Mouse (Mus musculus): ENCODE measurements around the gene 1700013G24Rik.

- TF ChIP-seq CTCF (IDR thresholded peaks at IDR 0.05; ENCODE audit: low read depth, low read length) (no peak), POLR2A (IDR thresholded peaks at IDR 0.05; ENCODE audit: insufficient read depth, low read length) (no peak), EP300 (IDR thresholded peaks at IDR 0.05; ENCODE audit: insufficient read depth, low read depth, low read length) (no peak)
Measured at GRCm38 (mm10) chr4:137458861-137459260, 5.8 kb downstream of the 1700013G24Rik start.

Data from ES-Bruce4 (cell line).